In the genomic region with DNA sequence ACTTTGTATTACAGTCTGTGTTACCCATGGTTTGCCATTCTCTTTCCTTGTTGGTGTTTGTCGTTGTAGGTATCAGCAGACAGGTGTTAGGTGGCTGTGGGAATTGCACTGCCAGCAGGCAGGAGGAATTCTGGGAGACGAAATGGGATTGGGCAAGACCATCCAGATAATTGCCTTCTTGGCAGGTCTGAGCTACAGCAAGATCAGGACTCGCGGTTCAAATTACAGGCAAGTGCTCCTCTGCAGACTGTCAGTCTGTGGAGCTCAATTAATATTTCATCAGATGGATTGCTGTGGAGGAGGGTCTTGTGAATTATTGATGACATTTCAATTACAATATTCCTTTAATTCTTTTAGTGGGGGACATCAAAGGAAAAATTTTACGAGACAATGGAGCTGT, we compare ENCODE assay signal across 29 mouse cellular contexts. TPM values are rescaled to one million over a fixed set of nuclear protein-coding genes. Genes with fewer than 3 reads are reported as not detected.
A peak's percentile ranks its signal among the peaks of the same experiment; 100 is the strongest.
DNase-seq lines count a peak whose midpoint lies in the region; ATAC-seq and TF ChIP-seq lines count a peak whose summit lies in the region.
"Had no signal": no experiment of that assay in that cellular context is flagged by ENCODE, and none has a peak within 500 bp of the region (broad histone marks: within the 10 kb centered on the region; RNA-seq: fewer than 3 reads in every experiment).

No protein-coding gene starts in this region.

- H3K4me2 ChIP-seq in liver, postnatal 0 days (ENCODE audit: low read depth, low read length): no peak overlapping the region
- H3K4me2 ChIP-seq in midbrain, postnatal 0 days (ENCODE audit: low read depth, low read length, poor library complexity, severe bottlenecking): no peak overlapping the region
- H3K4me2 ChIP-seq: heart, embryonic 12.5 days; liver, embryonic 11.5 days; midbrain, embryonic 12.5 days; stomach, embryonic 15.5 days had no signal

- H3K36me3 ChIP-seq in liver, adult 2 months (ENCODE audit: control insufficient read depth, insufficient read depth, low read length): peaks cover 35% of the 10 kb centered on the region
- peaks cover 27% of the 10 kb centered on the region for H3K36me3 ChIP-seq in liver, postnatal 0 days (replicated peaks; ENCODE audit: insufficient read depth, low read length)
- peaks cover 6% of the 10 kb centered on the region; the same call in 1 of the 2 replicates for H3K36me3 ChIP-seq in midbrain, postnatal 0 days (ENCODE audit: insufficient read depth, low read length)
- H3K36me3 ChIP-seq: stomach, embryonic 15.5 days had no signal

- ATAC-seq in liver, postnatal 0 days: no peak
- ATAC-seq in midbrain, postnatal 0 days (ENCODE audit: low FRiP score): peak; percentile 60; the same call in 1 of the 2 replicates
- ATAC-seq: forebrain, embryonic 16.5 days had no signal

- H3K4me3 ChIP-seq in liver, adult 2 months (ENCODE audit: insufficient read depth, low read depth, low read length): no peak overlapping the region
- no peak overlapping the region for H3K4me3 ChIP-seq in liver, postnatal 0 days (ENCODE audit: low read depth, low read length)
- no peak overlapping the region for H3K4me3 ChIP-seq in midbrain, postnatal 0 days (ENCODE audit: low read depth, low read length)
- H3K4me3 ChIP-seq: forebrain, embryonic 10.5 days; heart, embryonic 12.5 days; midbrain, embryonic 12.5 days; stomach, embryonic 15.5 days had no signal

- TF ChIP-seq POLR2A in liver, adult 2 months (IDR thresholded peaks at IDR 0.05; ENCODE audit: extremely low read depth, insufficient read depth, low read length): no peak

- TF ChIP-seq CTCF in liver, adult 2 months (IDR thresholded peaks at IDR 0.05; ENCODE audit: low read depth, low read length): no peak
- no peak for TF ChIP-seq CTCF in liver, postnatal 0 days (IDR thresholded peaks at IDR 0.05; ENCODE audit: low read depth)
- no peak for TF ChIP-seq CTCF in midbrain, postnatal 0 days (IDR thresholded peaks at IDR 0.05)

- DNase-seq in gastrocnemius, adult 18-20 months (ENCODE audit: low spot score): peak; percentile 40
- DNase-seq in gastrocnemius, postnatal 10 days: no peak
- DNase-seq in liver, adult 2 months (ENCODE audit: extremely low read depth, low read depth, low spot score): peak; percentile 8
- DNase-seq in liver, postnatal 0 days: no peak
- peak; percentile 17 for DNase-seq in gonadal fat pad, adult 2 months (ENCODE audit: low read depth)
- no peak for DNase-seq in midbrain, postnatal 0 days (ENCODE audit: low spot score)
- no peak for DNase-seq in thymus, postnatal 25 days
- no peak for DNase-seq in thymus, postnatal 10 days (ENCODE audit: low spot score in 2 of 2)
- DNase-seq: adrenal gland, postnatal 10 days; cerebellum, adult 8-10 months; cerebellum, postnatal 36 days; heart, adult 18-20 months; heart, postnatal 14 days; kidney, adult 18-20 months; lung, adult 18-20 months; lung, postnatal 10 days; right cerebral cortex, adult 18-20 months; right cerebral cortex, postnatal 4 days; thymus, postnatal 4 days had no signal

- no peaks in the 10 kb centered on the region for H3K27me3 ChIP-seq in liver, adult 2 months (ENCODE audit: control insufficient read depth, insufficient read depth, low read length)
- H3K27me3 ChIP-seq in liver, postnatal 0 days (ENCODE audit: insufficient read depth, low read length): no peaks in the 10 kb centered on the region
- H3K27me3 ChIP-seq in midbrain, postnatal 0 days (ENCODE audit: insufficient read depth, low read length): no peaks in the 10 kb centered on the region
- H3K27me3 ChIP-seq: heart, embryonic 12.5 days; midbrain, embryonic 12.5 days; stomach, embryonic 15.5 days had no signal

- no peak for TF ChIP-seq EP300 in liver, postnatal 0 days (IDR thresholded peaks at IDR 0.05; ENCODE audit: low read depth)

- no peaks in the 10 kb centered on the region for H3K4me1 ChIP-seq in liver, adult 2 months (ENCODE audit: control insufficient read depth, insufficient read depth, low read length)
- no peaks in the 10 kb centered on the region for H3K4me1 ChIP-seq in liver, postnatal 0 days (ENCODE audit: insufficient read depth)
- H3K4me1 ChIP-seq in midbrain, postnatal 0 days (ENCODE audit: insufficient read depth, low read length): no peaks in the 10 kb centered on the region
- H3K4me1 ChIP-seq: forebrain, embryonic 10.5 days; midbrain, embryonic 12.5 days; stomach, embryonic 15.5 days had no signal

- no peaks in the 10 kb centered on the region for H3K9me3 ChIP-seq in liver, postnatal 0 days (ENCODE audit: low read length)
- H3K9me3 ChIP-seq in midbrain, postnatal 0 days (ENCODE audit: low read length): no peaks in the 10 kb centered on the region
- H3K9me3 ChIP-seq: forebrain, embryonic 10.5 days; midbrain, embryonic 12.5 days; stomach, embryonic 15.5 days had no signal

- no peak overlapping the region for H3K9ac ChIP-seq in liver, adult 2 months (ENCODE audit: low read depth, low read length)
- H3K9ac ChIP-seq in liver, postnatal 0 days (replicated peaks): no peak overlapping the region
- no peak overlapping the region for H3K9ac ChIP-seq in midbrain, postnatal 0 days (replicated peaks; ENCODE audit: low read length, poor library complexity, severe bottlenecking)
- H3K9ac ChIP-seq: heart, embryonic 12.5 days; midbrain, embryonic 12.5 days; stomach, embryonic 15.5 days had no signal

- H3K79me2 ChIP-seq in liver, adult 2 months (ENCODE audit: control insufficient read depth, insufficient read depth, low read length): no peaks in the 10 kb centered on the region

- H3K27ac ChIP-seq in liver, adult 2 months (replicated peaks; ENCODE audit: insufficient read depth, low read depth, low read length): no peak overlapping the region
- no peak overlapping the region for H3K27ac ChIP-seq in liver, postnatal 0 days (ENCODE audit: low read depth)
- H3K27ac ChIP-seq in midbrain, postnatal 0 days (ENCODE audit: low read depth, low read length): no peak overlapping the region
- H3K27ac ChIP-seq: forebrain, embryonic 10.5 days; kidney, postnatal 0 days; midbrain, embryonic 12.5 days; stomach, embryonic 15.5 days had no signal

- WGBS in liver, adult 2 months: 77% methylated on average over 5 of the region's 5 CpGs
- WGBS in liver, postnatal 0 days (ENCODE audit: insufficient replicate concordance): 85% methylated on average over 5 of the region's 5 CpGs
- 56% methylated on average over 5 of the region's 5 CpGs for WGBS in midbrain, postnatal 0 days

RNA-seq across cellular contexts. Expression of gene Ercc6, which starts 33.4 kb away (rescaled TPM):
- 1 to 10 TPM; 3.9 to 4.2 TPM for total RNA-seq in gastrocnemius, adult 18-20 months (2021)
- 1 to 10 TPM; 5.8 to 8.8 TPM for total RNA-seq in gastrocnemius, postnatal 10 days (2021)
- 6.9 and 11.2 TPM in 2 replicates for total RNA-seq in liver, adult 2 months (2014; rRNA removed)
- 2.0 and 2.8 TPM in 2 replicates for polyA plus RNA-seq in liver, adult 2 months (2012; rRNA removed)
- 5.3 and 5.4 TPM in 2 replicates for polyA plus RNA-seq in liver, postnatal 0 days (2015; fragmentation: Nextera tagmentation; extraction: Ambion mirVana)
- 7.6 and 8.9 TPM in 2 replicates for polyA plus RNA-seq in gonadal fat pad, adult 2 months (2012; rRNA removed)
- 9.9 and 17.6 TPM in 2 replicates for total RNA-seq in midbrain, postnatal 0 days (2014; rRNA removed)
- polyA plus RNA-seq in midbrain, postnatal 0 days (2015; fragmentation: Nextera tagmentation; extraction: Ambion mirVana): 16.8 and 18.5 TPM in 2 replicates

RNA-seq across cellular contexts. Expression of gene Prrxl1, which starts 52.5 kb away (rescaled TPM):
- total RNA-seq in gastrocnemius, adult 18-20 months (2021): not detected
- total RNA-seq in gastrocnemius, postnatal 10 days (2021): not detected
- total RNA-seq in liver, adult 2 months (2014; rRNA removed): not detected in 2 replicates
- not detected in 2 replicates for polyA plus RNA-seq in liver, adult 2 months (2012; rRNA removed)
- 0.05 TPM in 1 of 2 replicates, not detected in the other for polyA plus RNA-seq in liver, postnatal 0 days (2015; fragmentation: Nextera tagmentation; extraction: Ambion mirVana)
- polyA plus RNA-seq in gonadal fat pad, adult 2 months (2012; rRNA removed): not detected in 2 replicates
- total RNA-seq in midbrain, postnatal 0 days (2014; rRNA removed): 1.8 and 3.8 TPM in 2 replicates
- polyA plus RNA-seq in midbrain, postnatal 0 days (2015; fragmentation: Nextera tagmentation; extraction: Ambion mirVana): 0.60 and 0.79 TPM in 2 replicates
- total RNA-seq: heart, adult 18-20 months; heart, postnatal 14 days; layer of hippocampus, postnatal 25 days; left cerebral cortex, postnatal 10 days had no signal
- polyA plus RNA-seq: forebrain, embryonic 10.5 days; forebrain, embryonic 16.5 days; heart, embryonic 12.5 days; limb, embryonic 11.5 days; liver, embryonic 11.5 days had no signal

Comparison
In these comparisons a context has a peak if more than half of its experiments do, and no peak if none do; other contexts are left out.
1. DNase-seq: peak in gastrocnemius, adult 18-20 months (single experiment), liver, adult 2 months (single experiment) and gonadal fat pad, adult 2 months (single experiment); none in gastrocnemius, postnatal 10 days (single experiment), liver, postnatal 0 days (single experiment), midbrain, postnatal 0 days (single experiment), thymus, postnatal 25 days (single experiment) and thymus, postnatal 10 days (0 of 2).